In the genomic region with DNA sequence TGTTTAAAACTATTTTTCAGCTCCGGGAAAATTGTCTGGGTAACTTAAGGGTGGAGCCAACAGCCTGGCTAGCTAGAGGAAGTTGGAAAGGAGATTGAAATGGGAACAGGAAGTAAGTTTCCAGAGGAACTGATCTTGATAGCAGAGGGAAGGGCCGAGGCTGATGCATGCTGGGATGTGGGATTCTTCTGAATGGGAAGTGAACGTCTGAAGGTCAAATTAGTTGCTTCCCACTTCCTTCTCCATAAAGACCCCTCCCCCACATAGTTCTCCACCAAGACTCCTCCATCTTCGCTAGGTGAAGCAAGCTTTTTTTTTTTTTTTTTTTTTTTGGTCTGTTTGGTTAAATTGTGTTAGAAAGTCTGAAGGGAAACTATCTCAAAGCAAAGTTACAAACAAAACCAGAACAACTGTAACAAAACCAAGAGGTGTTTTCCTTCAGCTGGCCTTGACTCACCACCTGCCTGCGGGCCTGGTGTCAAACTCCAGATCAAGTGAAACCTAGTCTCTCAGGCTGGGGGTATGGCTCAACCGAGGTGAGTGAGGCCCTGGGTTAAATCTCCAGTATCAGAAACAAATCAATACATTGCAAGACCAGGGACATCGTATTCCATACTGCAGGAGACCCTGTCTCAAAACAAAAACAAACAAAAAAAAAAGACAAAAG, we compare ENCODE assay signal across 8 mouse cellular contexts. TPM values are rescaled to one million over a fixed set of nuclear protein-coding genes. Genes with fewer than 3 reads are reported as not detected.
DNase-seq lines count a peak whose midpoint lies in the region; ATAC-seq and TF ChIP-seq lines count a peak whose summit lies in the region.

No protein-coding gene starts in this region.

- no peak for ATAC-seq in liver, embryonic 12.5 days
- no peak for ATAC-seq in kidney, embryonic 14.5 days (ENCODE audit: low FRiP score, low TSS enrichment)
- peak; percentile 41; the same call in 1 of the 2 replicates for ATAC-seq in megakaryocyte progenitor cell, adult 5-6 weeks (replicated peaks; ENCODE audit: poor library complexity)
- no peak for ATAC-seq in erythroblast, adult 5-6 weeks (replicated peaks; ENCODE audit: low FRiP score, poor library complexity, severe bottlenecking)

- H3K27ac ChIP-seq in liver, adult 2 months (replicated peaks; ENCODE audit: insufficient read depth, low read depth, low read length): peak overlapping the region; percentile 49; the same call in 1 of the 2 replicates
- no peak overlapping the region for H3K27ac ChIP-seq in liver, embryonic 12.5 days
- peak overlapping the region; percentile 2; the same call in 1 of the 2 replicates for H3K27ac ChIP-seq in kidney, embryonic 14.5 days (ENCODE audit: low read depth, low read length)

- H3K79me2 ChIP-seq in liver, adult 2 months (ENCODE audit: control insufficient read depth, insufficient read depth, low read length): no peaks in the 10 kb centered on the region

- H3K9ac ChIP-seq in liver, adult 2 months (ENCODE audit: low read depth, low read length): no peak overlapping the region
- no peak overlapping the region for H3K9ac ChIP-seq in liver, embryonic 12.5 days
- H3K9ac ChIP-seq in kidney, embryonic 14.5 days (ENCODE audit: low read depth, low read length): no peak overlapping the region

- WGBS in liver, adult 2 months: 48% methylated on average over 7 of the region's 7 CpGs
- WGBS in liver, embryonic 12.5 days (ENCODE audit: insufficient replicate concordance): 38% methylated on average over 7 of the region's 7 CpGs
- WGBS in kidney, embryonic 14.5 days: 60% methylated on average over 7 of the region's 7 CpGs

- no peak overlapping the region for H3K4me3 ChIP-seq in liver, adult 2 months (ENCODE audit: insufficient read depth, low read depth, low read length)
- H3K4me3 ChIP-seq in liver, embryonic 12.5 days: no peak overlapping the region
- H3K4me3 ChIP-seq in kidney, embryonic 14.5 days (ENCODE audit: low read length): no peak overlapping the region

- H3K27me3 ChIP-seq in liver, adult 2 months (ENCODE audit: control insufficient read depth, insufficient read depth, low read length): no peaks in the 10 kb centered on the region
- H3K27me3 ChIP-seq in liver, embryonic 12.5 days (replicated peaks): no peaks in the 10 kb centered on the region
- no peaks in the 10 kb centered on the region for H3K27me3 ChIP-seq in kidney, embryonic 14.5 days (ENCODE audit: control insufficient read depth, insufficient read depth, low read length)

- no peak for TF ChIP-seq POLR2A in liver, adult 2 months (IDR thresholded peaks at IDR 0.05; ENCODE audit: extremely low read depth, insufficient read depth, low read length)

- no peak overlapping the region for H3K4me2 ChIP-seq in liver, embryonic 12.5 days
- H3K4me2 ChIP-seq in kidney, embryonic 14.5 days (replicated peaks; ENCODE audit: low read depth, low read length): no peak overlapping the region

- H3K9me3 ChIP-seq in liver, embryonic 12.5 days (replicated peaks): no peaks in the 10 kb centered on the region
- H3K9me3 ChIP-seq in kidney, embryonic 14.5 days (ENCODE audit: control insufficient read depth, low read length): no peaks in the 10 kb centered on the region

- 0 out of 2 replicates have a peak, but pooled peaks cover 2% of the 10 kb centered on the region for H3K4me1 ChIP-seq in liver, adult 2 months (ENCODE audit: control insufficient read depth, insufficient read depth, low read length)
- H3K4me1 ChIP-seq in liver, embryonic 12.5 days: 0 out of 2 replicates have a peak, but pooled peaks cover 11% of the 10 kb centered on the region
- H3K4me1 ChIP-seq in kidney, embryonic 14.5 days (ENCODE audit: control insufficient read depth, insufficient read depth, low read length): no peaks in the 10 kb centered on the region

- peak; percentile 54 for DNase-seq in liver, adult 2 months (ENCODE audit: extremely low read depth, low read depth, low spot score)
- peak; percentile 94 for DNase-seq in ZHBTc4 (ENCODE audit: low read depth, low spot score)
- DNase-seq in embryo, embryonic 10.5 days (ENCODE audit: low spot score): no peak
- no peak for DNase-seq in urinary bladder, postnatal 4 days (ENCODE audit: low spot score in 2 of 2)

- no peak for TF ChIP-seq CTCF in liver, adult 2 months (IDR thresholded peaks at IDR 0.05; ENCODE audit: low read depth, low read length)

- no peaks in the 10 kb centered on the region for H3K36me3 ChIP-seq in liver, adult 2 months (ENCODE audit: control insufficient read depth, insufficient read depth, low read length)
- H3K36me3 ChIP-seq in liver, embryonic 12.5 days: no peaks in the 10 kb centered on the region
- H3K36me3 ChIP-seq in kidney, embryonic 14.5 days (ENCODE audit: control insufficient read depth, insufficient read depth, low read length): no peaks in the 10 kb centered on the region

RNA-seq across cellular contexts. Expression of a gene that starts 10.6 kb away (rescaled TPM):
- 5.4 and 5.6 TPM in 2 replicates for total RNA-seq in liver, adult 2 months (2014; rRNA removed)
- polyA plus RNA-seq in liver, adult 2 months (2012; rRNA removed): 9.7 and 12.7 TPM in 2 replicates
- 7.2 and 8.9 TPM in 2 replicates for polyA plus RNA-seq in liver, embryonic 12.5 days (2016; fragmentation: Nextera tagmentation; extraction: Ambion mirVana)
- 23.6 and 25.7 TPM in 2 replicates for polyA plus RNA-seq in kidney, embryonic 14.5 days (2014; fragmentation: Nextera tagmentation; extraction: Ambion mirVana)
- total RNA-seq in megakaryocyte progenitor cell, adult 5-6 weeks (2015): 18.9 and 19.3 TPM in 2 replicates
- total RNA-seq in megakaryocyte progenitor cell, adult 5-6 weeks (2017): 22.7 and 23.6 TPM in 2 replicates
- total RNA-seq in erythroblast, adult 5-6 weeks (2015; ENCODE audit: low replicate concordance): 6.9 and 8.8 TPM in 2 replicates
- total RNA-seq in erythroblast, adult 5-6 weeks (2017; ENCODE audit: low replicate concordance): 5.1 and 6.0 TPM in 2 replicates

Comparison
In these comparisons a context has a peak if more than half of its experiments do, and no peak if none do; other contexts are left out.
1. DNase-seq: peak in liver, adult 2 months (single experiment) and ZHBTc4 (single experiment); none in embryo, embryonic 10.5 days (single experiment) and urinary bladder, postnatal 4 days (0 of 2).